Mouse (Mus musculus) frontal cortex, postnatal 36 days (tissue): ENCODE results near the gene Vmn1r151.
"Not testable (repeated sequence)": the region's sequence is repeated elsewhere in the genome, so short reads cannot be mapped to it uniquely, and the experiment has no call there.

Experiments
- DNase-seq, 2 experiments: peaks; one replicate each; pipeline ENCODE4 v3.0.0; 2022; ENCODE audit warnings: low spot score in 2 of 2

The Vmn1r151 gene

DNA sequence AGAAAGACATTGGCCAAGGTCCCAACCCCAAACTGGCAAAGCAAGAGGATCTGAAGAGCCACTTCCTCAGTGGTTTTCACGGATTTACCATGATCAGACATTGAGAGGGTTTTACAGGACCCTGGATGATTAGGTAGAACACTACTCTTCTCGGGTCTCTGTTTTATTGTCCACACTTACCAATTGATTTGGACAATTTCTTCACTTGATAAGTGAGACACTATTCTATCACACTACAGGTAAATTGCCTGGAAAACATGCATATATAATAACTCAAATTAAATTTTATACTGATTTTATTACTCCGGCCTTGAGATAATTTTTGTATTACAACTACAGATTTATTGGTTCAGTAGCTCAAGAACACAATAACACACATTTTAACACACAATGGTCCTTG is at the start of gene Vmn1r151:
TSS of gene Vmn1r151 (minus strand) at position 101 of the 400 bp plus-strand sequence.
- DNase-seq: not testable (repeated sequence)

GRCm38 (mm10) chr7:22534787-22535186 is 35.3 kb upstream of the Vmn1r151 start, which contains the start of gene Gm8677:
TSS of gene Gm8677 (minus strand) at chr7:22534887.
- not testable (repeated sequence) for DNase-seq

- not testable (repeated sequence) for DNase-seq
These were observed 23.2 kb upstream of the Vmn1r151 start, which contains the start of gene Vmn1r152 for GRCm38 (mm10) chr7:22522667-22523066. TSS of gene Vmn1r152 (plus strand) at chr7:22522967.

DNA sequence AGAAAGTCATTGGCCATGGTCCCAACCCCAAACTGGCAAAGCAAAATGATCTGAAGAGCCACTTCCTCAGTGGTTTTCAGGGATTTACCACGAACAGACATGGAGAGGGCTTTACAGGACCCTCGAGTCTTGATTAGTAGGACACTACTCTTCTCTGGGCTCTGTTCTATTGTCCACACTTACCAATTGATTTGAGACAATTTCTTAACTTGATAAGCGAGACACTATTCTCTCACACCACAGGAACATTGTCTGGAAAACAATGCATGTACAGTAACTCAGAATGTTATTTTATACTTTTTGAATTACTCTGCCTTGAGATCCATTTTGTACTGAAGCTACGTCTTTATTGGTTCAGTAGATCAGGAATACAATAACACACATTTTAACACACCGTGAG is 35.5 kb downstream of the Vmn1r151 start, which contains the start of gene Gm10665:
TSS of gene Gm10665 (minus strand) at position 101 of the 400 bp plus-strand sequence.
- not testable (repeated sequence) for DNase-seq
